Mouse (Mus musculus) neural tube, embryonic 12.5 days (tissue): ENCODE measurements around the gene Sugct. TPM values are rescaled to one million over a fixed set of nuclear protein-coding genes. Genes with fewer than 3 reads are reported as not detected.

ENCODE experiments used
- ATAC-seq: fragments of 200-750 bp; cut with Nextera tagmentation; 2 replicates; pipeline ENCODE4 v1.8.0; 2017; ENCODE audit warnings: low read depth, mild to moderate bottlenecking, moderate TSS enrichment, moderate library complexity; ENCODE audit not compliant: low FRiP score
- H3K27ac ChIP-seq: fragments of 300-500 bp; sonication (generic); 2 replicates; pipeline ENCODE4 v1.5.1; 2016
- H3K27me3 ChIP-seq: fragments of 300-500 bp; sonication (generic); replicated peaks from 2 replicates; pipeline ENCODE4 v1.6.1; 2016; ENCODE audit warnings: mild to moderate bottlenecking
- H3K36me3 ChIP-seq: fragments of 300-500 bp; sonication (generic); 2 replicates; pipeline ENCODE4 v1.6.1; 2016; ENCODE audit warnings: mild to moderate bottlenecking
- H3K4me1 ChIP-seq: fragments of 300-500 bp; sonication (generic); 2 replicates; pipeline ENCODE4 v1.6.1; 2016
- H3K4me2 ChIP-seq: fragments of 300-500 bp; sonication (generic); replicated peaks from 2 replicates; pipeline ENCODE4 v1.6.1; 2016; ENCODE audit warnings: mild to moderate bottlenecking
- H3K4me3 ChIP-seq: fragments of 300-500 bp; sonication (generic); 2 replicates; pipeline ENCODE4 v1.5.1; 2016
- H3K9ac ChIP-seq: fragments of 300-500 bp; sonication (generic); 2 replicates; pipeline ENCODE4 v1.6.1; 2016; ENCODE audit warnings: mild to moderate bottlenecking
- H3K9me3 ChIP-seq: fragments of 300-500 bp; sonication (generic); 2 replicates; pipeline ENCODE4 v1.6.1; 2016; ENCODE audit warnings: mild to moderate bottlenecking
- WGBS: fragments of 180-500 bp; shearing (Covaris S2); methylation state at CpG from one replicate; pipeline ENCODE4 v1.1.7; 2016; 5-methylcytosine and 5-hydroxymethylcytosine counted together
- polyA plus RNA-seq: library from polyadenylated mRNA; unstranded; fragments of >200 nt; fragmentation: Nextera tagmentation; extraction: Ambion mirVana; gene quantifications from 2 replicates; pipeline ENCODE4 v1.2.1, GENCODE M21; 2016

Gene Sugct
- 3.7 and 4.0 TPM in 2 replicates for polyA plus RNA-seq

GRCm38 (mm10) chr13:17694911-17695699 is at the start of gene Sugct, which contains the start of gene Mplkip:
Gene Sugct, minus strand, starts transcription at chr13:17695553.
Gene Mplkip, plus strand, starts transcription at chr13:17695192.
- WGBS = under 1% methylated on average over 66 of the region's 66 CpGs
- Histone ChIP-seq H3K4me2 (peak within 1 kb of the TSS; percentile 66), H3K9me3 (no peaks in the 10 kb centered on the region), H3K27ac (peak within 1 kb of the TSS; percentile 82), H3K9ac (peak within 1 kb of the TSS; percentile 92), H3K4me3 (peak within 1 kb of the TSS; percentile 86), H3K36me3 (no peaks in the 10 kb centered on the region), H3K27me3 (no peaks in the 10 kb centered on the region), H3K4me1 (peaks cover 3% of the 10 kb centered on the region; the same call in 1 of the 2 replicates)
- ATAC-seq = peak; percentile 99

GRCm38 (mm10) chr13:17728798-17729197 is 33.4 kb upstream of the Sugct start:
- ATAC-seq = no peak
- Histone ChIP-seq H3K9ac (no peak overlapping the region), H3K27ac (no peak overlapping the region), H3K4me1 (no peaks in the 10 kb centered on the region), H3K27me3 (no peaks in the 10 kb centered on the region), H3K4me2 (no peak overlapping the region), H3K36me3 (peaks cover 4% of the 10 kb centered on the region; the same call in 1 of the 2 replicates), H3K4me3 (no peak overlapping the region), H3K9me3 (no peaks in the 10 kb centered on the region)
- 95% methylated on average over 3 of the region's 3 CpGs for WGBS

GRCm38 (mm10) chr13:17727922-17728321 is 32.6 kb upstream of the Sugct start:
- H3K4me2 ChIP-seq = no peak overlapping the region
- no peak overlapping the region for H3K4me3 ChIP-seq
- H3K9ac ChIP-seq = no peak overlapping the region
- ATAC-seq = no peak
- H3K36me3 ChIP-seq = peaks cover 4% of the 10 kb centered on the region; the same call in 1 of the 2 replicates
- H3K27ac ChIP-seq = no peak overlapping the region
- no peaks in the 10 kb centered on the region for H3K9me3 ChIP-seq
- no peaks in the 10 kb centered on the region for H3K27me3 ChIP-seq
- no peaks in the 10 kb centered on the region for H3K4me1 ChIP-seq
- WGBS = 95% methylated on average over 4 of the region's 4 CpGs

GRCm38 (mm10) chr13:17717357-17717756 is 22.0 kb upstream of the Sugct start:
- no peak overlapping the region for H3K27ac ChIP-seq
- H3K9ac ChIP-seq = no peak overlapping the region
- 89% methylated on average over 1 of the region's 1 CpGs for WGBS
- no peak overlapping the region for H3K4me3 ChIP-seq
- H3K36me3 ChIP-seq = peaks cover 28% of the 10 kb centered on the region
- H3K4me1 ChIP-seq = no peaks in the 10 kb centered on the region
- no peaks in the 10 kb centered on the region for H3K27me3 ChIP-seq
- no peaks in the 10 kb centered on the region for H3K9me3 ChIP-seq
- ATAC-seq = no peak
- H3K4me2 ChIP-seq = no peak overlapping the region

GRCm38 (mm10) chr13:17708784-17709311 is 13.5 kb upstream of the Sugct start:
- no peak overlapping the region for H3K4me3 ChIP-seq
- no peak overlapping the region for H3K4me2 ChIP-seq
- no peak overlapping the region for H3K27ac ChIP-seq
- WGBS = 73% methylated on average over 5 of the region's 5 CpGs
- ATAC-seq = 0 out of 2 replicates have a peak, but pooled peaks have one; percentile 37
- H3K27me3 ChIP-seq = no peaks in the 10 kb centered on the region
- no peaks in the 10 kb centered on the region for H3K4me1 ChIP-seq
- no peak overlapping the region for H3K9ac ChIP-seq
- H3K36me3 ChIP-seq = no peaks in the 10 kb centered on the region
- no peaks in the 10 kb centered on the region for H3K9me3 ChIP-seq

GRCm38 (mm10) chr13:17705188-17705826 is 10.0 kb upstream of the Sugct start:
- H3K9me3 ChIP-seq = no peaks in the 10 kb centered on the region
- H3K4me1 ChIP-seq = no peaks in the 10 kb centered on the region
- H3K4me2 ChIP-seq = no peak overlapping the region
- no peaks in the 10 kb centered on the region for H3K27me3 ChIP-seq
- no peak overlapping the region for H3K27ac ChIP-seq
- no peak overlapping the region for H3K4me3 ChIP-seq
- no peak overlapping the region for H3K9ac ChIP-seq
- WGBS = 93% methylated on average over 6 of the region's 6 CpGs
- H3K36me3 ChIP-seq = no peaks in the 10 kb centered on the region
- no peak for ATAC-seq

- no peak overlapping the region for H3K27ac ChIP-seq
- ATAC-seq = no peak
- H3K36me3 ChIP-seq = no peaks in the 10 kb centered on the region
- no peaks in the 10 kb centered on the region for H3K4me1 ChIP-seq
- H3K4me2 ChIP-seq = no peak overlapping the region
- no peak overlapping the region for H3K9ac ChIP-seq
- H3K4me3 ChIP-seq = no peak overlapping the region
- no peaks in the 10 kb centered on the region for H3K9me3 ChIP-seq
- no peaks in the 10 kb centered on the region for H3K27me3 ChIP-seq
Measured at GRCm38 (mm10) chr13:17702311-17702710, 7.0 kb upstream of the Sugct start.

- Histone ChIP-seq H3K4me2 (no peak overlapping the region), H3K9me3 (no peaks in the 10 kb centered on the region), H3K4me3 (no peak overlapping the region), H3K36me3 (no peaks in the 10 kb centered on the region), H3K4me1 (0 out of 2 replicates have a peak, but pooled peaks cover 3% of the 10 kb centered on the region), H3K27me3 (no peaks in the 10 kb centered on the region), H3K9ac (no peak overlapping the region), H3K27ac (no peak overlapping the region)
- ATAC-seq = no peak
Measured at GRCm38 (mm10) chr13:17701322-17701721, 6.0 kb upstream of the Sugct start.

- no peak overlapping the region for H3K9ac ChIP-seq
- no peaks in the 10 kb centered on the region for H3K36me3 ChIP-seq
- no peak overlapping the region for H3K4me2 ChIP-seq
- no peaks in the 10 kb centered on the region for H3K9me3 ChIP-seq
- no peak for ATAC-seq
- WGBS = 62% methylated on average over 3 of the region's 3 CpGs
- no peak overlapping the region for H3K4me3 ChIP-seq
- no peak overlapping the region for H3K27ac ChIP-seq
- H3K4me1 ChIP-seq = 0 out of 2 replicates have a peak, but pooled peaks cover 3% of the 10 kb centered on the region
- no peaks in the 10 kb centered on the region for H3K27me3 ChIP-seq
Measured at GRCm38 (mm10) chr13:17700090-17700715, 4.8 kb upstream of the Sugct start.

- Histone ChIP-seq H3K9ac (peak overlapping the region; percentile 92), H3K4me1 (peaks cover 3% of the 10 kb centered on the region; the same call in 1 of the 2 replicates), H3K27me3 (no peaks in the 10 kb centered on the region), H3K36me3 (no peaks in the 10 kb centered on the region), H3K27ac (no peak overlapping the region), H3K9me3 (no peaks in the 10 kb centered on the region), H3K4me3 (peak overlapping the region; percentile 86), H3K4me2 (peak overlapping the region; percentile 66)
- ATAC-seq = no peak
- 17% methylated on average over 7 of the region's 7 CpGs for WGBS
Measured at GRCm38 (mm10) chr13:17695898-17696580, 686 bp upstream of the Sugct start.

- H3K36me3 ChIP-seq = no peaks in the 10 kb centered on the region
- peak overlapping the region; percentile 86 for H3K4me3 ChIP-seq
- H3K27me3 ChIP-seq = no peaks in the 10 kb centered on the region
- no peaks in the 10 kb centered on the region for H3K9me3 ChIP-seq
- peak overlapping the region; percentile 10; the same call in 1 of the 2 replicates for H3K27ac ChIP-seq
- ATAC-seq = peak; percentile 83
- H3K4me1 ChIP-seq = peaks cover 3% of the 10 kb centered on the region; the same call in 1 of the 2 replicates
- peak overlapping the region; percentile 66 for H3K4me2 ChIP-seq
- peak overlapping the region; percentile 58 for H3K9ac ChIP-seq
- 1% methylated on average over 24 of the region's 25 CpGs for WGBS
Measured at GRCm38 (mm10) chr13:17694414-17694813, 939 bp downstream of the Sugct start.
